Mouse (Mus musculus): ENCODE measurements around the gene Epha4.

DNA sequence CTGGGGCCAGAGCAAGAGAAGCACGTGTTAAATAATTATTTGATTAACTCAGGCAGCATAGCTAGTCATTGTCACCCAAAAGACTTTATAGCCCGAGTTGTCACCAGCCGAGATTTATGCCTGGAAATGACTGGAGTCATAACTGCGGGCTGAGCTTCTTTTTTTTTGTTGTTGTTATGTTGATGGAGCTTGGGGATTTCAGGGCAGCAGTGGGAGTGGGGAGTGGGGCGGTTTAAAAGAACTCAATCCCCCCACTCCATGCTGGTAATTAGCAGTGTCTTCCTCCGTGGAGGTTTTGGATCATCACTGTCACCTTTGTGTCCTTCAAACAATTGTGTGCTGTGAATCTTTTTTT, 57.5 kb downstream of the Epha4 start:
- TF ChIP-seq CTCF (IDR thresholded peaks at IDR 0.05; ENCODE audit: low read depth, low read length) (no peak), TAL1 (conservative IDR thresholded peaks at IDR 0.05; ENCODE audit: low read depth, low read length) (no peak), GATA1 (IDR thresholded peaks at IDR 0.05; ENCODE audit: borderline replicate concordance, low read length) (no peak), GATA2 (IDR thresholded peaks at IDR 0.05; ENCODE audit: borderline replicate concordance, low read depth, low read length) (no peak), POLR2AphosphoS5 (IDR thresholded peaks at IDR 0.05; ENCODE audit: insufficient replicate concordance, low read depth, low read length) (no peak)
